Mouse (Mus musculus): ENCODE results near the gene Hook2.

Hook2 gene

DNA sequence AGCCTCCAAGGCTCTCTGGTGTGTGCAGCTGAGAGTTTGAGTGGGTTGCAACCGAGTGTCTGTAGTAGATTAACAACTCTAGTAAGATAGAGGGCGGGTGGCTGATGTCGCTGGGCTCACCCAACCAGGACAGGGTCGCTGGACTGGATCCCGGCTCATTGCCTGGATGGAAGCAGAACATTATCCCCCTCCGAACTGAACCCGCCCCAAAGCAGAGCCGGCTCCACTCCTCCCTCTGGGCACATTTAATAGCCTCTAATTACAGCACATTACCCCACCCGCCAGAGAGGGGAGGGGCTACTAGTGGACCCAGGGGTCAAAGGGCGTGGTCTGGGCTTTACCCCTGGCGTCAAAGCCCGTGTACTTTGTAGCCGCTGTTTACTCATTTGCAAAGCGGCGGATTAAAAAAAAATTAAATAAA lies 1.1 kb upstream of the Hook2 start:
- peak; percentile 45 to 47 for DNase-seq

- peak; percentile 91 to 95 for DNase-seq
Observed at GRCm38 (mm10) chr8:84989810-84990209, 593 bp upstream of the Hook2 start.

GRCm38 (mm10) chr8:84990836-84991235 lies 433 bp downstream of the Hook2 start:
- DNase-seq, result peak in 1 of 2 experiments; percentile 64

DNA sequence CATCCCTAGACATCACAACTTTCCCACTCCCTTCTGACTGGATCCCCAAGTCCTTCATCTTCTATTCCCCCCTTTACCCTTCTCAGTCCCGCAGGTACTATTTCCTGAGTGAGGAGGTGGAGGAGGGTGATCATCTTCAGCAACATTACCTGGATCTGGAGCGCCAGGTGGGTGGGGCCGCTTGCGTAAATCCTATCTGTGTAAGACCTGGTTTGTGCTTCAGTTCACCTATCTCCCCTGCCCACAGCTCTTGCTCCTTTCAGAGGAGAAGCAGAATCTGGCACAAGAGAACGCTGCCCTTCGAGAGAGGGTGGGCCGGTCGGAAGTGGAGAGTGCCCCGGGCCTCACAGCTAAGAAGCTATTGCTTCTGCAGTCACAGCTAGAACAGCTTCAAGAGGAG lies 4.0 kb downstream of the Hook2 start:
- DNase-seq, result peak in 1 of 2 experiments; percentile 2

DNA sequence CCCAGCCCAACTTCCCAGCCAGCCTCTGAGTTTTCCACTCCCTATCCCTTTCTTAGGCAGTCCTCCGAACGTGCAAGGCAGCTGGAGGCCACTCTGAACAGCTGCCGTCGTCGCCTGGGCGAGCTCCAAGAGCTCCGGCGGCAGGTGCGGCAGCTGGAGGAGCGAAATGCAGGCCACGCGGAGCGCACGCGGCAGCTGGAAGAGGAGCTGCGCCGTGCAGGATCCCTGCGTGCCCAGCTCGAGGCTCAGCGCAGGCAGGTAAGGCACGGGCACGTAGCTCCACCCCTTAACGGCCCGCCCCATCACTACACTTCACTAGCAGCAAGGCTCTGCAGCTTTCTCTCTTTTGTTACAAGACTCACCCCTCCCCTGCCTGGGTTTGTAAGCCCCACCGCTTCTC lies 5.3 kb downstream of the Hook2 start:
- DNase-seq, result peak in 1 of 2 experiments; percentile 11

DNA sequence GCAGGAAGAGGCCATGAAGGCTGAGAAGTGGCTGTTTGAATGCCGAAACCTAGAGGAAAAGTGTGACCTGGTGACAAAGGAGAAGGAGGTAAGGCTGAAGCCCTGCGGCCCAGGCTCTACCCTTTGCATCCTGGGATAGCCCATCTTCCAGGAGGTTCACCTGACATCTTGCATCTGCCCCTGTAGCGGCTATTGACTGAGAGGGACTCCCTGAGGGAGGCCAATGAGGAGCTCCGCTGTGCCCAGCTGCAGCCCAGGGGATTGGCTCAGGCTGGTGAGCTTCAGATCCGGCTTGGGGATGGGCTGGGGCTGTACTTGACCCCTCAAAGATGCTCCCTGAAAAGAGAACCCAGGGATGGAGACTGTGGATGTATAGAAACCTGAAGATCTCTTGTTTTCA lies 6.6 kb downstream of the Hook2 start:
- DNase-seq, result no peak

GRCm38 (mm10) chr8:84997649-84998295 lies 7.4 kb downstream of the Hook2 start:
- DNase-seq, result peak; percentile 96 to 97

GRCm38 (mm10) chr8:85007686-85008085 lies 17.3 kb downstream of the Hook2 start:
- no peak for DNase-seq

- no peak for DNase-seq
Observed at GRCm38 (mm10) chr8:85011242-85011641, 20.8 kb downstream of the Hook2 start.

GRCm38 (mm10) chr8:85013230-85013840 lies 22.9 kb downstream of the Hook2 start:
- DNase-seq, result peak; percentile 79 to 84

DNA sequence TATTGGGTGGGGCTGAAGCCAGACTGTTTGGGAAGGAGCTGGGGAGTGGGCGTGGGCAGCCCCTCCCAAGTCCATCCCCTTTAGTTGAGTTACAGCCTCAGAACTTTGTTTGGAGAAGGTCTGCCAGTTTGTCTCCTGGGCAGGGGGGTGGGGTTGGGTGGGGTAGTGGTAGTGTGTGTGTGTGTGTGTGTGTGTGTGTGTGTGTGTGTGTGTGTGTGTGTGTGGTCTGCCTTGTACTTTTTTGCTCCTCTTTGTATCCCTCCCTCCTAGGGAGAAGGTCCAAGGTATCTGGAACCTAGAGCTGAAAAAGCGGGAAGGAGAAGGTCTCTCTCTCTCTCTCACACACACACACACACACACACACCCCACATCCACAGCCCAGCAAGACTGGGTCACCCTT lies 24.0 kb downstream of the Hook2 start, which contains the start of gene Best2:
Gene Best2 (minus strand): TSS at position 101 of the 400 bp plus-strand sequence.
- no peak for DNase-seq

GRCm38 (mm10) chr8:85016724-85017123 lies 26.3 kb downstream of the Hook2 start:
- DNase-seq, result no peak

- no peak for DNase-seq
Observed at GRCm38 (mm10) chr8:85017209-85017608, 26.8 kb downstream of the Hook2 start.

GRCm38 (mm10) chr8:85021514-85022055 lies 31.2 kb downstream of the Hook2 start:
- DNase-seq, result no peak

- DNase-seq, result no peak
Observed at GRCm38 (mm10) chr8:85023846-85024245, 33.4 kb downstream of the Hook2 start.

GRCm38 (mm10) chr8:85025098-85025932 lies 34.9 kb downstream of the Hook2 start, which contains the start of gene Asna1:
Asna1 (minus strand) TSS chr8:85025281.
- peak; percentile 85 for DNase-seq

GRCm38 (mm10) chr8:85026670-85027515 lies 36.5 kb downstream of the Hook2 start, which contains the start of gene Trir:
Trir (plus strand) TSS chr8:85026823.
- DNase-seq, result peak; percentile 98

DNA sequence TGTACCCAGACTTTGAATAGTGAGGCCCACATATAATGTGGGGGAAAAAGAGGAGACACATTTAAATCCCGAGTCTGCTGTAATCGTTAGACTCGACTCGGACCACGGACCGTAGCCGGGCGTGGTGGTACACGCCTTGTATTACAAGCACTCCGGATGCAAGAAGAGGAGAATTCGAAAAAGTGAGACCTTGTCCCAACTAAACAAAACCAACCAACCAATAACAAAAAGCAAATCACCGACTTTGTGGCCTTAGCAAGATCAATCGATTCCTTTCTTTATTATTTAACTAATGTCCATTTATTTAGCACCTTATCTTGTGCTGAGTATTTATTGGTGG lies 37.1 kb downstream of the Hook2 start:
- DNase-seq, result no peak

DNA sequence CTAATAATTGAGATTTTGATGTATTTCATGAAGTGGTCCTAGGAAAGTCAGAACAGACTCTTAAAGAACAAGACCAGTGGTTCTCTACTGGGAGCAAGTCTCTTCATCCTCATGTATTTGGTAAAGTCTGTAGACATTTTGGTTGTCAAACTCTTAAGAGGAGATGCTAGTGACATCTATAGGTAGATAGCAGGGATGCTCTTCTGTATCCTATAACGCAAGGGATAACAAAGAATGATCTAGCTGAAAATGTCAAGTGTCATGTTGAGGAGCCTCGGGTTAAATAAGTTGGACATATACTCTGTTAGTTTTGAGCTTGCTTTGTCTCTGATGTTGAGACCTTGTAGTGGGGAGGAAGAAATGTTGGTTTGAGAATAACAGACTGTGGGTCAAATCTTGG lies 37.5 kb downstream of the Hook2 start:
- no peak for DNase-seq

- DNase-seq, result no peak
Observed at GRCm38 (mm10) chr8:85029271-85029670, 38.9 kb downstream of the Hook2 start.

DNA sequence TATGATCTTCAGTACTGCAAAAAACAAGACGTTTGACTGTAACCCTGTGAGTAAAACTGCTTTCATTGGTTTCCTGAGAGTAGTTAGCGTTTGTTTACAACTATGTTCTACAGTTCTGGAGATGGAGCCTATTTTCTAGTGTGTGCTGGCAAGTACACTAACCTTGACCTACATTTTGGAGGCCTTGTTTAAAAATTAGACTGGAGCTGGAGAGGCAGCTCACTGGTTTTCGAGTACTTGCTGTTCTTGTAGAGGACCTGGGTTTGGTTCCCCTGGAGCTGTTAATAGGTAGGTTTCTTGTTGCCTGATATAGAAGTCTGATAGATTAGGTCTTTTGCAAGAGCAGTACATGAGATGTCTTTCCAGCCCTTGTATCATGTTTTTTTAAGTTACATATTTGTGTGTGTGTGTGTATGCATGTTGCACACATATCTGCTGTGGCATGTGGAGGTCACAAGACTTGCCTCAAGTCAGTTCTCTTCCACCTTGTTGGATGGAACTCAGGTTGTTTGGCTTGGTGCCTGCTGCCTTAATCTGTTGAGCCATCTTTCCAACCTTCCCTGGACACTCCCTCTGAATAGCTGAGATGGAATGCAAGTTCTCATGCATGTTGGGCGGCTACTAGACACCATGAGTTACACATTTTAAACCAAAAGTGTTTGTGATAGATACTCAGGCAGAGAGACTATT lies 42.4 kb downstream of the Hook2 start:
- no peak for DNase-seq

GRCm38 (mm10) chr8:85033867-85034266 lies 43.5 kb downstream of the Hook2 start:
- no peak for DNase-seq

All from cerebellum, adult 18-20 months (tissue).